Mouse (Mus musculus): Measurements from ENCODE around the gene Sncb. TPM values are rescaled to one million over a fixed set of nuclear protein-coding genes. Genes with fewer than 3 reads are reported as not detected.

Gene Sncb
- polyA plus RNA-seq, 1 experiment from 2014 or later: not detected

GRCm38 (mm10) chr13:54799701-54800100 is 33.3 kb upstream of the Sncb start:
- no peak for ATAC-seq (replicated peaks; ENCODE audit: low FRiP score)
- Histone ChIP-seq H3K36me3 (ENCODE audit: control insufficient read depth, insufficient read depth, low read length) (no peaks in the 10 kb centered on the region), H3K9me3 (ENCODE audit: control insufficient read depth, low read length) (no peaks in the 10 kb centered on the region), H3K4me2 (no peak overlapping the region), H3K27ac (ENCODE audit: low read depth, low read length) (no peak overlapping the region), H3K4me1 (replicated peaks; ENCODE audit: control insufficient read depth, insufficient read depth, low read length) (no peaks in the 10 kb centered on the region), H3K4me3 (ENCODE audit: low read depth, low read length) (no peak overlapping the region), H3K9ac (ENCODE audit: low read depth, low read length) (no peak overlapping the region), H3K27me3 (replicated peaks; ENCODE audit: control insufficient read depth, insufficient read depth, low read length) (no peaks in the 10 kb centered on the region)
- WGBS: 21% methylated on average over 9 of the region's 9 CpGs
- peak; percentile 69 for DNase-seq (ENCODE audit: low spot score)

GRCm38 (mm10) chr13:54798740-54799139 is 32.3 kb upstream of the Sncb start:
- H3K9ac ChIP-seq (ENCODE audit: low read depth, low read length): no peak overlapping the region
- H3K9me3 ChIP-seq (ENCODE audit: control insufficient read depth, low read length): no peaks in the 10 kb centered on the region
- H3K36me3 ChIP-seq (ENCODE audit: control insufficient read depth, insufficient read depth, low read length): no peaks in the 10 kb centered on the region
- 55% methylated on average over 10 of the region's 10 CpGs for WGBS
- H3K27me3 ChIP-seq (replicated peaks; ENCODE audit: control insufficient read depth, insufficient read depth, low read length): no peaks in the 10 kb centered on the region; the same call in 1 of the 2 replicates
- H3K27ac ChIP-seq (ENCODE audit: low read depth, low read length): no peak overlapping the region
- H3K4me3 ChIP-seq (ENCODE audit: low read depth, low read length): no peak overlapping the region
- H3K4me2 ChIP-seq: no peak overlapping the region
- DNase-seq (ENCODE audit: low spot score) (no peak), ATAC-seq (replicated peaks; ENCODE audit: low FRiP score) (no peak)
- no peaks in the 10 kb centered on the region for H3K4me1 ChIP-seq (replicated peaks; ENCODE audit: control insufficient read depth, insufficient read depth, low read length)

GRCm38 (mm10) chr13:54797861-54798643 is 31.7 kb upstream of the Sncb start:
- ATAC-seq (replicated peaks; ENCODE audit: low FRiP score): no peak
- WGBS: 74% methylated on average over 16 of the region's 16 CpGs
- DNase-seq (ENCODE audit: low spot score): no peak
- Histone ChIP-seq H3K4me1 (replicated peaks; ENCODE audit: control insufficient read depth, insufficient read depth, low read length) (no peaks in the 10 kb centered on the region), H3K4me3 (ENCODE audit: low read depth, low read length) (no peak overlapping the region), H3K27me3 (replicated peaks; ENCODE audit: control insufficient read depth, insufficient read depth, low read length) (no peaks in the 10 kb centered on the region; the same call in 1 of the 2 replicates), H3K9me3 (ENCODE audit: control insufficient read depth, low read length) (no peaks in the 10 kb centered on the region), H3K9ac (ENCODE audit: low read depth, low read length) (no peak overlapping the region), H3K4me2 (no peak overlapping the region), H3K36me3 (ENCODE audit: control insufficient read depth, insufficient read depth, low read length) (no peaks in the 10 kb centered on the region), H3K27ac (ENCODE audit: low read depth, low read length) (no peak overlapping the region)

- no peaks in the 10 kb centered on the region for H3K4me1 ChIP-seq (replicated peaks; ENCODE audit: control insufficient read depth, insufficient read depth, low read length)
- no peak overlapping the region for H3K9ac ChIP-seq (ENCODE audit: low read depth, low read length)
- no peaks in the 10 kb centered on the region for H3K9me3 ChIP-seq (ENCODE audit: control insufficient read depth, low read length)
- H3K27me3 ChIP-seq (replicated peaks; ENCODE audit: control insufficient read depth, insufficient read depth, low read length): peaks cover 2% of the 10 kb centered on the region
- no peak for ATAC-seq (replicated peaks; ENCODE audit: low FRiP score)
- H3K36me3 ChIP-seq (ENCODE audit: control insufficient read depth, insufficient read depth, low read length): no peaks in the 10 kb centered on the region
- no peak overlapping the region for H3K4me3 ChIP-seq (ENCODE audit: low read depth, low read length)
- no peak for DNase-seq (ENCODE audit: low spot score)
- 44% methylated on average over 4 of the region's 4 CpGs for WGBS
- H3K4me2 ChIP-seq: no peak overlapping the region
- H3K27ac ChIP-seq (ENCODE audit: low read depth, low read length): no peak overlapping the region
These were observed 31.0 kb upstream of the Sncb start for GRCm38 (mm10) chr13:54797356-54797755.

- H3K9ac ChIP-seq (ENCODE audit: low read depth, low read length): no peak overlapping the region
These were observed 28.4 kb upstream of the Sncb start for GRCm38 (mm10) chr13:54794843-54795242.

GRCm38 (mm10) chr13:54794002-54794577 is 27.7 kb upstream of the Sncb start:
- Histone ChIP-seq H3K9ac (ENCODE audit: low read depth, low read length) (no peak overlapping the region), H3K4me3 (ENCODE audit: low read depth, low read length) (no peak overlapping the region), H3K27me3 (replicated peaks; ENCODE audit: control insufficient read depth, insufficient read depth, low read length) (peaks cover 21% of the 10 kb centered on the region), H3K4me2 (no peak overlapping the region), H3K27ac (ENCODE audit: low read depth, low read length) (no peak overlapping the region), H3K36me3 (ENCODE audit: control insufficient read depth, insufficient read depth, low read length) (no peaks in the 10 kb centered on the region), H3K4me1 (replicated peaks; ENCODE audit: control insufficient read depth, insufficient read depth, low read length) (peaks cover 5% of the 10 kb centered on the region), H3K9me3 (ENCODE audit: control insufficient read depth, low read length) (no peaks in the 10 kb centered on the region)
- ATAC-seq (replicated peaks; ENCODE audit: low FRiP score): no peak
- WGBS: 75% methylated on average over 16 of the region's 16 CpGs
- DNase-seq (ENCODE audit: low spot score): no peak

More at GRCm38 (mm10) chr13:54794843-54795242, 28.4 kb upstream of the Sncb start:
- ATAC-seq (replicated peaks; ENCODE audit: low FRiP score): no peak
- H3K36me3 ChIP-seq (ENCODE audit: control insufficient read depth, insufficient read depth, low read length): no peaks in the 10 kb centered on the region
- H3K9me3 ChIP-seq (ENCODE audit: control insufficient read depth, low read length): no peaks in the 10 kb centered on the region
- H3K4me2 ChIP-seq: no peak overlapping the region
- no peak overlapping the region for H3K27ac ChIP-seq (ENCODE audit: low read depth, low read length)
- H3K27me3 ChIP-seq (replicated peaks; ENCODE audit: control insufficient read depth, insufficient read depth, low read length): peaks cover 17% of the 10 kb centered on the region
- no peak for DNase-seq (ENCODE audit: low spot score)
- WGBS: 49% methylated on average over 5 of the region's 5 CpGs
- peaks cover 2% of the 10 kb centered on the region; the same call in 1 of the 2 replicates for H3K4me1 ChIP-seq (replicated peaks; ENCODE audit: control insufficient read depth, insufficient read depth, low read length)
- no peak overlapping the region for H3K4me3 ChIP-seq (ENCODE audit: low read depth, low read length)

GRCm38 (mm10) chr13:54792259-54793230 is 26.1 kb upstream of the Sncb start:
- no peak for ATAC-seq (replicated peaks; ENCODE audit: low FRiP score)
- Histone ChIP-seq H3K9me3 (ENCODE audit: control insufficient read depth, low read length) (no peaks in the 10 kb centered on the region), H3K27ac (ENCODE audit: low read depth, low read length) (no peak overlapping the region), H3K4me1 (replicated peaks; ENCODE audit: control insufficient read depth, insufficient read depth, low read length) (peaks cover 5% of the 10 kb centered on the region), H3K4me2 (no peak overlapping the region), H3K9ac (ENCODE audit: low read depth, low read length) (no peak overlapping the region), H3K36me3 (ENCODE audit: control insufficient read depth, insufficient read depth, low read length) (no peaks in the 10 kb centered on the region), H3K4me3 (ENCODE audit: low read depth, low read length) (no peak overlapping the region), H3K27me3 (replicated peaks; ENCODE audit: control insufficient read depth, insufficient read depth, low read length) (peaks cover 24% of the 10 kb centered on the region)
- DNase-seq (ENCODE audit: low spot score): no peak
- WGBS: 17% methylated on average over 21 of the region's 21 CpGs

GRCm38 (mm10) chr13:54789561-54790397 is 23.4 kb upstream of the Sncb start:
- Histone ChIP-seq H3K27ac (ENCODE audit: low read depth, low read length) (no peak overlapping the region), H3K4me3 (ENCODE audit: low read depth, low read length) (peak overlapping the region; percentile 52), H3K9ac (ENCODE audit: low read depth, low read length) (no peak overlapping the region), H3K4me1 (replicated peaks; ENCODE audit: control insufficient read depth, insufficient read depth, low read length) (peaks cover 5% of the 10 kb centered on the region), H3K36me3 (ENCODE audit: control insufficient read depth, insufficient read depth, low read length) (no peaks in the 10 kb centered on the region), H3K9me3 (ENCODE audit: control insufficient read depth, low read length) (no peaks in the 10 kb centered on the region), H3K27me3 (replicated peaks; ENCODE audit: control insufficient read depth, insufficient read depth, low read length) (peaks cover 24% of the 10 kb centered on the region), H3K4me2 (peak overlapping the region; percentile 98)
- DNase-seq (ENCODE audit: low spot score) (peak; percentile 56), ATAC-seq (replicated peaks; ENCODE audit: low FRiP score) (peak; percentile 32)
- 3% methylated on average over 37 of the region's 38 CpGs for WGBS
